Mouse (Mus musculus) heart, postnatal 4 days (tissue): ENCODE data around the gene Fcho2. TPM values are rescaled to one million over a fixed set of nuclear protein-coding genes. Genes with fewer than 3 reads are reported as not detected.

Experiments
- DNase-seq: peaks from one replicate; pipeline ENCODE4 v3.0.0; 2021
- total RNA-seq, 2 experiments: library from RNA; stranded (reverse); gene quantifications; 2 replicates each; pipeline ENCODE4 v1.2.3; 2021

Fcho2 gene
- total RNA-seq, 2 experiments from 2014 or later: 35.3 to 36.0 TPM

DNA sequence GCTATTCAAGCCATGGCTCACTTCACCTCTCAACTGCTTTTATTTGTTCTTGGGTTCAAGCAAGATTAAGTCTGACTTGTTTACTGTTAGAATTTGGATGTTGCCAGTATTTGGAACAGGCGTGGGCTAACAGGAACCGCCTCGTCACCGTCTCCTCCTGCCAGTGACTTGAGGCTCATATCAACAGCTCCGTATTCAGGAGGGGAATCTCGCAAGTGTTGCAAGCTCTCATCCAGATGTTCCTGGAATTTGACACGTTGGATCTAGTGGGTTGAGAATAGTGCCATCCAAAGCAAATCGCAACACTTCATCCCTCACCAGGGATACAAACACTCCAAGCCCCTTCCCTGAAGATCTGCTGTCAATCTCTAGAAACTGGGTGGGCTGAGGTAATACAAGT, 105.0 kb downstream of the Fcho2 start:
- no peak for DNase-seq

DNA sequence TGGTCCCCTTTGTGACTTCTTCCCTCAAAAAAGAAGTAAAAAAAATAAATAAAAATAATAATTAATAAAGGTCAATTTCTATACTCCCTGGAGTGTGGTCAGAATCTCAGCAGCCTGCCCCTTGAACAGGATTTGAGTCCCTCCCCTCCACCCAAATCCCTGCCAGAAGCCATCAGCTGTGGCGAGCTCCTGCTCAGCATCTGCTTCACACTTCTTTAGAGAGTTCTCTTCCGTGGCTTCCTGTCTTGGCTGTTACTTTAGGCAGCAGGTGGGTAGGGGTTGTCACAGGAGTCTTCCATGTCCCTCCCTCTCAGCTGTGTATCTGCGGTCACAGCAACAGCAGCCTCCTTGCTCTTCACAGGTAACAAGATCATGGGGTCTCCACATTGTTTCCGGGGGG, 109.7 kb downstream of the Fcho2 start:
- DNase-seq: no peak

DNA sequence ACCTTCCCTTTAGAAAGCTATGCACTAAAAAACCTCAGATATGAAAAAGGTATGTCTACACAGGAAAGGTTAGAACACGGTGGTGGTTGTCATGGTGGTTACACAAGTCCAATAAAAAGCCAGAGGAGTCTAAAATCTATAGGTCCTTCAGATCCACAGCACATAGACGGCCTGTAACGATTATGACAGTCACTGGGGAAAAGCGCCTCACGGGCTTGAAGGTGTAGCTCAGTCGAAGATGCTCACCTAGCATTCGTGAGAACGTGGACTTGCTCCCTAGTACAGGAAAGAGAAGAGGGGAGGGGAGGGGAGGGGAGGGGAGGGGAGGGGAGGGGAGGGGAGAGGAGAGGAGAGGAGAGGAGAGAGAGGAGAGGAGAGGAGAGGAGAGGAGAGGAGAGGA, 111.5 kb downstream of the Fcho2 start:
- no peak for DNase-seq

DNA sequence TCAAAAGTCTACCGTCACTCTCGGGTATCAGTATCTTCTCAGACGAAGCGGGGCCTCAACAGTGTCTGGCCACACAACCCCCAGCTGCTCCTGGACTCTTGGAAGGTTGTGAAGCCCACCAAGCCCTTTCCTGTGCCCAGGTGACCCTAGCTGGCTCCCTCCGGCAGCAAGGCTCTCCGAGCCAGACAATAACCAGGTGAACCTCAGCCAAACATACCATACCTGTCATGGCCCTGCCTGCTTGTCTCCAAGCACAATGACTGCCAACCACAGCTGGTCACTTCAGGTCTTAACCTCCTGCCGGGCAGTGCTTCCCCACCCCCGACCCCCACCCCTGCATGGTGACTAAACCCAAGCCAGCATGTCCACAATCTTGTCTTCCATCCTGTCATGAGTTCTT, 112.9 kb downstream of the Fcho2 start:
- DNase-seq: no peak

DNA sequence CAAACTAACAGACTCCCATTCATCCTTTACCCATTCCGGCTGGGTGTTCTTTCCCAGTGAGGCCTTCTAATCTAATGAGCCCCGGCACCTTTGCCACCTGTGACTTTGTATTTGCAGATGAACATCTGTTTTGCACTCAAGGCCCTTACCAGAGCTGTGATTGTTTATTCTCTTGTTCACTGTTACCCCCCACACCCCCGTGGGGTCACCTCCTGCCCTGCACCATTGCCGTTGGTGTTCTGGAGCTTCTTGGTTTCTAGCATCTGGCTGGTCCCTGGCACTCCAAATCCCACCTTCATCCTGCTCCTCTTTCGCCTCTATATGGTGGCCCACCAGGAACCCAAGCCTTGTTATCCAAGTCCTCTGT, 114.0 kb downstream of the Fcho2 start:
- DNase-seq: peak; percentile 2

DNA sequence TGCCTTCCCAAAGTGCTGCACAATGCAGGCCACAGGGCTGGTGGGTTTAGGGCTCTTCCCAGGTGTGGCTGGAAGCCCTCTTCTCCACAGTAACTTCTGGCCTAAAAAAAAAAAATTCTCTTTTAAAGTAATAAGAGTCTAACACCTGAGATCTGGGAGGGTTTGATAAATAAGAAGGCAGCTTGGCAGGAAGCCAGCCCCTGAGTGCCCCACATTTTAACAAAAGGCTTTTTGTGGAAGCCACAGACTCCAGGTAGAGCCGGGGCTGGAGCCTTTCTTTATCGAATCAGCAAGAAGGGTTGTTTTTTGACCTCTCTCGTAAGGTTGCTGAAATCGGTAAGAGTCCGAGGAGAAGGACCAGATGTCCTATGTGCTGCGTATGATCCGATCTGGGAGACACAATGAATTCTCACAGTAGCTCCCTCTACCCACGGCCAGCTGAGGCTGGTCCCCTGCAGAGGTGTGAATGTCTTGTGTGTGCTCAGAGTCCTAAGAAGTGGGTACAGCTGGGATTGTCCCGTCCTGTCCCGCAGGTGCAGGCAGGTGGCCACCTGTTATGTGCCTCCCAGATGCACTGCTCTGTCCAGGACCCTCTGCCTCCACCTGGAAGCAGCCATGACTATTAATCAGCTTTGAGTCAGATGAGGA, 114.5 kb downstream of the Fcho2 start:
- peak; percentile 12 for DNase-seq

GRCm38 (mm10) chr13:98699982-98700540, 115.2 kb downstream of the Fcho2 start:
- DNase-seq: peak; percentile 3

GRCm38 (mm10) chr13:98699051-98699744, 116.1 kb downstream of the Fcho2 start:
- DNase-seq: peak; percentile 5

- no peak for DNase-seq
Observed at GRCm38 (mm10) chr13:98696716-98697115, 118.5 kb downstream of the Fcho2 start.

- peak; percentile 74 for DNase-seq
Observed at GRCm38 (mm10) chr13:98695546-98695945, 119.7 kb downstream of the Fcho2 start.

- peak; percentile 50 for DNase-seq
Observed at GRCm38 (mm10) chr13:98694773-98695314, 120.4 kb downstream of the Fcho2 start, which contains the start of gene Tmem171. TSS of gene Tmem171 (minus strand) at chr13:98694834.

- DNase-seq: no peak
Observed at GRCm38 (mm10) chr13:98693316-98693715, 121.9 kb downstream of the Fcho2 start.

DNA sequence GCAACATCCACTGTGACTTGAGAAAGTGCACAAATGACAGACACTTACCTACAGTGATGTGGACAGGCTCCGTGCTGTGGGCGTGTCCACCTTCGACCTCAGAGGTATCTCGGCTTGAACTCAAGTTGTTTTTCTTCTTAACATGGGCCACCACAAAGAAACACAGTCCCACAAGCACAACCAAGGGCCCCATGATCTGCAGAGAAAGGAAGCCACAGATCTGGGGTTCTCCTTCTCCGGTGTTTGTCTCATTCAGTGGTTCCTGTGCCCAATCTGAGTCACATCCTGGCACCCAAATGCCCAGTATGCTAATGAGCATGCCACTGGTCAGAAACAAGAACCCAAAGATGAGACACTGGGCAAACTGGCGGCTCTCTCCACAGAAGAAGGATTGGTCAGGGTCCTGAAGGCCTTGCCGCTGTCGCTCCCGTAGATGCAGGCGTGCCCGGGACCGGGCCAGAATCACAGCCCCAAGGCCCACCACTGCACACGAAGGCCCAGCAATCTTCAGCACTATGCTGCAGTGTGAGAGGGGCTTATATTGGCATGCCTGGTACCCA, 123.2 kb downstream of the Fcho2 start:
- DNase-seq: no peak

DNA sequence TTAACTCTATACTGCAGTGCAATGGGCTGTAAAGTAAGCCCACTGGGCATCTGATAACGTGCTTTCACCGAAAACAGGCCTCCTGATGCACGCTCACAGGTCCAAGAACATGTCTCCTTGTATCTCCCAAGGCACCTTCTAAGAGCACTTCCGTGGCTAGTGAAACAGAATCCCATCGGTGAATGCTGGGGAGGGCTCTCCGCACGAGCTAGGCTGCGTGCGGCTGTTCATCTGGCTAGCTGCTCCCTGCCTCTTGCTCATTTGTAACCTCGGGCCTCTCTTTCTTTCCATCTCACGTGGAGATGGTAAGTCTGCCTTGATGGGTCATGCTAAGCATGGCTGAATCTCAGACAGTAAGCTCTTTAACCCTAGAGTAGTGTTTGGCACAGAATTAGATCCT, 124.4 kb downstream of the Fcho2 start:
- no peak for DNase-seq

- DNase-seq: peak; percentile 57
Observed at GRCm38 (mm10) chr13:98689605-98690290, 125.5 kb downstream of the Fcho2 start.

DNA sequence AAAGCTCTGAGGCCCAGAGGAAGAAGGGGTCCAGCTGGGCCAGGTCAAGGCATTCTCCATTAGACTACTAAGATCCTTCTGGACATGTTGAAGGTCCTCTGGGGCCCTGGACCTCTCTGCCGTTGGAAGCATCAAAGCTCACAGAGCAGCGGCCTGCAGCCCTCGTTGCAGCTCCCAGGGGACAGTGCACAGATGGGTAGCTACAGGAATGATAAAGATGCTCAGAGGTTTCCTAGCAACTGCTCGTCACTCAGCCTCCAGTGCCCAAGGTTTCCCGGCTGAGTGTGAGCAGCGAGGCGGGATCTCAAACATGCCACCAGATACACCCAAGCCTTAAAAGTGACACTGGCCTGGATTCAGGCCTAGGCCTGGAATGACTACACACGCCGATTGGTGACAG, 127.3 kb downstream of the Fcho2 start:
- DNase-seq: no peak

GRCm38 (mm10) chr13:98684144-98684900, 130.9 kb downstream of the Fcho2 start:
- no peak for DNase-seq

DNA sequence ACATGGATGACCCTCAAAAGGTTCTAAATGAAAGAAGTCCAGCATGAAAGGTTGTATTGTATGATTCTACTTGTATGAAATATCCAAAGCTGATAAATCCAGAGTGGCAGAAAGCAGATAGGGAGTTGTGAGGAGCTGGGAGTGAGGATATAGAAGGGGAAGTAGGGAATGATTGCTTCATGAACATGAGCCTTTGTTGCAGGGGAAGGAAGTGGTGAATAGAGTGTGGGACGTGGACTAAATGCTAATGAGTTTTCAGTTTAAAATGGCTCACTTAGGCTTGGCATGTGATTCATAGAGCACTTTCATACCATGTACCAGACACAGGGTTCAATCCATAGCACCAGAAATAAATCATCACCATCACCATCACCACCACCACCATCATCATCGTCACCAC, 131.8 kb downstream of the Fcho2 start:
- no peak for DNase-seq

DNA sequence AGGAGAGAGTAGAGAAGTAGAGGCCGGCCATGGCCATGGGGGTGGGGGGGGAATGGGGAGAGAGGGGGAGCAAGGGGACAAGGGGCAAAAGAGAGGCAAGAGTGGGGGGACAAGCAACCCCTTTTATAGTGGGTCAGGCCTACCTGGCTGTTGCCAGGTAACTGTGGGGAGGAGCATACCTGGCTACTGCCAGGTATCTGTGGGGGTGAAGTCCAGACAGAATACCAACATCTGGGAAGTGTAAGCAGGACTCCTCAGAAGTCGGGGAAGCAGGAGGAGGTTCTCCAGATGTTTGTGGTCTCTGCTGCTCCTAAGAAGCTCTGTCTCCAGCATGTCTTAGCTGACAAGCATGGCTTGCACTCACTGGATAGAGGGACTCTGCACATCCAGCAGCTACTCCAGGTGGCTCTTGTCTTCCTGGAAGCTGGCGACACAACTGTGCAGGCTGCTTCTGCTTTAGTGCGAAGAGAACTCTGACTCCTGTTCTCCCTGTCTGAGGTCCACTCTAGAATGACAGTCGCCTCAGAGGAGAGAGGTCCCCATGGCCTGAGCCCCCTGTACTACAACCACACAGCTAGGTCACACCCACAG, 134.7 kb downstream of the Fcho2 start:
- no peak for DNase-seq

DNA sequence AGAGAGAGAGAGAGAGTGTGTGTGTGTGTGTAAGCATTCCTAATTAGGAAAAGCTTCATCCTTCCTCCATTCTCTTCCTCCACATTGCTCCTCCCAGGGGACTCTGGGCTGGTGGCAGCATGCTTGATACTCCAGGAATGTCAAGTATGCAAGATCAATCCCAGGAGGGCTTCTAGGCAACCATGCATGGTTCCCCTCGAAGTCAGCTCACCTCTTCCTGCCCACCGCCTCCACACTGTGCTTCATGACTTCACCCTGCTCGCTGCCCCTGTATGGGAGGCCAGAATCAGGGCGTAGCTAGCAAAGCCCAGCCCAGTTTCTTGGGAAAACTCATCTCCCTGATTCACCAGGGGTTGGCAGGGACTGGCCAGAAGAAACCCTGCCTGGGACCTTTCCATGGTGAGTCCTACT, 135.6 kb downstream of the Fcho2 start:
- no peak for DNase-seq

DNA sequence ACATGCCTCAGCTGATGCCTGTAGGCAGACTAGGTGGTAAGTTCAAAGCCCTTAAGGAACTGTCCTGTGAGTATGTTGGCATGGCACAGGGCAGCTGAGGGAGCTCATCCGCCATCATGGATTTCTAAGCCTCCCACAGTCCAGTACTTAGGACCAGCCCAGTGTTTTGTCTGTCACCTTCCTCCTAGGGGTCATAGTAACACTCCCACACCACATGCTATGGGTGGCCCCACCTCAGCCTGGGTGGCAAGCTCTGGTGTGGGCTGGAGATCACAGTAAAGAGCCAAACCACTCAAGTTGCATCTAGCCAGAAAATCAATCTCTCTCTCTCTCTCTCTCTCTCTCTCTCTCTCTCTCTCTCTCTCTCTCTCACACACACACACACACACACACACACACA, 136.0 kb downstream of the Fcho2 start:
- no peak for DNase-seq

DNA sequence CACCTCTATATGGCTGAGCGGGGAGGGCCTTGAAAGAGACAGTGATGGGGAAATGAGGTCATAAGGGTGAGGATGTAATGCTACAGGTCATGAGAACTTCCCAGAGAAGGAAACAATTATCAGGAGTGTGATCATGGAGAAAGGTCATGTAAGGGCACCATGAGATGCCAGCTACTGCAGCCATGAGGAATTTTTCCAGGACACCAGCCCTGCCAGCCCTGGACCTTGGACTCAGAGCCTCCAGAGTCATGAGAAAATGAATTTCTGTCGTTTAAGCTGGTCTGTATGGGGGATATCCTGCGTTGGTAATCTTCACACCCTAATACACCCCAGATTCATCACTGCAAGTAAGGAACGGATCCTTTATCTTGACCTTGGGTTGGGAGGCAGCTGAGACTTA, 141.3 kb downstream of the Fcho2 start:
- no peak for DNase-seq
